Mouse (Mus musculus): ENCODE data around the gene Rps21. TPM values are rescaled to one million over a fixed set of nuclear protein-coding genes. Genes with fewer than 3 reads are reported as not detected.

Gene Rps21
- polyA plus RNA-seq, 1 experiment from 2014 or later: 537 TPM

DNA sequence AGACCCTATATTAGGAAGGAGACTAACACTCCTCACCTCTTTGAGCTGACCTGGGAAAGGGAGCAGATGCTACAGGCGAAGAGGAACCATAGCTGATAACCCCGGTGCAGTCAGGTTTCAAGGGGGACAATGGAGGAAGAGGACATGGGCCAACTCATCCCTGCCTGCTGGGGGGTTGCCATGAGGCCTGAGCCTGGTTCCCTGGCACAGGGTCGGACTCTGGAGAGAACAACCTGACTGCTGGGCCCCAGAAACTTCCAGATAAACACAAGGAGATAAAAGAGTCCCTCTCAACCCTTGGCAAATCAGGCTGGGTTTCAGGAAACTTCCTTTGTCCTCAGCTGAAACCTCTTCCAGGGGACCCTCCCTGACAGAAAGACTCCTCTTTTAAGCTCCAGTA, 38.9 kb upstream of the Rps21 start:
- Histone ChIP-seq H3K4me1 (ENCODE audit: control insufficient read depth, insufficient read depth, low read length) (peaks cover 73% of the 10 kb centered on the region), H3K27ac (ENCODE audit: low read length) (peak overlapping the region; percentile 66; the same call in 1 of the 2 replicates), H3K27me3 (ENCODE audit: control insufficient read depth, insufficient read depth, low read length) (no peaks in the 10 kb centered on the region), H3K9me3 (replicated peaks; ENCODE audit: control insufficient read depth, low read length) (no peaks in the 10 kb centered on the region), H3K4me3 (replicated peaks; ENCODE audit: low read length) (no peak overlapping the region), H3K4me2 (ENCODE audit: low read depth, low read length) (no peak overlapping the region), H3K9ac (ENCODE audit: low read length) (peak overlapping the region; percentile 40; the same call in 1 of the 2 replicates), H3K36me3 (ENCODE audit: control insufficient read depth, insufficient read depth, low read length) (no peaks in the 10 kb centered on the region)
- 63% methylated on average over 3 of the region's 3 CpGs for WGBS
- no peak for ATAC-seq (ENCODE audit: insufficient read depth, low FRiP score)

DNA sequence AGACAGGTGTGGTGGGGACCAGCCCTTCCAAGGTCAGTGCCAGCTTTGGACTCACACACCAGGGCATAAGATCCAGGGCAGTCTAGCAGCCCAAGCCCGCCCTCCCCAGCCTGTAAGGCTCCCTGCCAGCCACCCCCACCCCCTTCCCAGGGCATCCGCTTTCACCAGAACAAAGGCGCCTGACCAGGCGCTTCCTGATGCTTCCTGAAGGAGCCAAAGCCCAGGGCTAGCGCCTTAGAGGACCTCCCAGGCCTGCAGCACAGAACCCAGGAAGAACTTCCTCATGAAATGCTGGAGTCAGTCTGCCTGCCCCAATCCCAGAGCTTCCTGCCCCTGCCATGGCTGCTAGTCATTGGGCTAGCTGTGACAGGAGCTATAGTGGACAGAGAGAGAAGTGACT, 38.5 kb upstream of the Rps21 start:
- Histone ChIP-seq H3K36me3 (ENCODE audit: control insufficient read depth, insufficient read depth, low read length) (no peaks in the 10 kb centered on the region), H3K9ac (ENCODE audit: low read length) (peak overlapping the region; percentile 40), H3K27ac (ENCODE audit: low read length) (peak overlapping the region; percentile 66), H3K4me2 (ENCODE audit: low read depth, low read length) (no peak overlapping the region), H3K4me1 (ENCODE audit: control insufficient read depth, insufficient read depth, low read length) (peaks cover 73% of the 10 kb centered on the region), H3K9me3 (replicated peaks; ENCODE audit: control insufficient read depth, low read length) (no peaks in the 10 kb centered on the region), H3K27me3 (ENCODE audit: control insufficient read depth, insufficient read depth, low read length) (no peaks in the 10 kb centered on the region), H3K4me3 (replicated peaks; ENCODE audit: low read length) (no peak overlapping the region)
- no peak for ATAC-seq (ENCODE audit: insufficient read depth, low FRiP score)
- whole genome bisulfite sequencing: 41% methylated on average over 5 of the region's 5 CpGs

DNA sequence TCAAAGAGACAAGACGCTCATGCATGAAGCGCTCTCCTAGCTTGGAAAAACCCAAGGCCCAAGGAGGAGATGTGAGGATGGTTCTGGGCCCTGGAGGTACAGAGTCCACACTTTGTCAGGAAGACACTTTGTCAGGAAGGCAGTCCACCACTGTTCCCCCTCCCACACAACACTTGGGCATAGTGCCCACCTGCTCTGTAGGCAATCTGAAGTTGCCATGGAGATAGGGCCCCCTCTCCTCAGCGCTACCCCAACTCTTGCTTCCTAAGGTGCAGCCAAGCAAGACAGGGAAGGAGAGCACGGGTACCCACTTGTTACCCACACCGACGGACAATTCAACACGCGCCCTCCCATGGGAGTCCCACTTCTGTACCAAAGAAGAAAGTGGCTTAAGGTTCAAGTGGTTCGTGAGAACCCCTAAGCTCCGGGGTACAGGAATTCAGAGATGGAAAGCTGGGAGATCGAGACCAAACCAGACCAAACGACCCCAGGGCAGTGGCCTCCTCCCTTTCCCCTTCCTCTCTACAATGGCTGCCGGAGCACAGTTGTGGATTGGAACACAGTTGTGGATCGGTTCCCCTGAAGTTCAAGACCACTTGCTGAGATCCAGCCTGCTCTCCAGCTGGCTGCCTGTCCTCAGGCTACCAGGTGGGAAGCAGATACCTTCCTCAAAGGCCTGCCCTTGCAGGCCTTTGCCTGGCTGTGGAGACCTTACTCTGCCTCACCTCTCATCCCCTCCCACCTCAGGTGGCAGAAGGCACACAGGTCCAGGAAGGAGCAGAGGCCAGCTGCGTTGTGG, 37.8 kb upstream of the Rps21 start:
- H3K4me1 ChIP-seq (ENCODE audit: control insufficient read depth, insufficient read depth, low read length): peaks cover 73% of the 10 kb centered on the region
- no peaks in the 10 kb centered on the region for H3K27me3 ChIP-seq (ENCODE audit: control insufficient read depth, insufficient read depth, low read length)
- H3K4me3 ChIP-seq (replicated peaks; ENCODE audit: low read length): no peak overlapping the region
- H3K27ac ChIP-seq (ENCODE audit: low read length): peak overlapping the region; percentile 66
- H3K9me3 ChIP-seq (replicated peaks; ENCODE audit: control insufficient read depth, low read length): no peaks in the 10 kb centered on the region
- no peaks in the 10 kb centered on the region for H3K36me3 ChIP-seq (ENCODE audit: control insufficient read depth, insufficient read depth, low read length)
- no peak for ATAC-seq (ENCODE audit: insufficient read depth, low FRiP score)
- no peak overlapping the region for H3K4me2 ChIP-seq (ENCODE audit: low read depth, low read length)
- peak overlapping the region; percentile 40; the same call in 1 of the 2 replicates for H3K9ac ChIP-seq (ENCODE audit: low read length)
- 79% methylated on average over 15 of the region's 15 CpGs for WGBS

DNA sequence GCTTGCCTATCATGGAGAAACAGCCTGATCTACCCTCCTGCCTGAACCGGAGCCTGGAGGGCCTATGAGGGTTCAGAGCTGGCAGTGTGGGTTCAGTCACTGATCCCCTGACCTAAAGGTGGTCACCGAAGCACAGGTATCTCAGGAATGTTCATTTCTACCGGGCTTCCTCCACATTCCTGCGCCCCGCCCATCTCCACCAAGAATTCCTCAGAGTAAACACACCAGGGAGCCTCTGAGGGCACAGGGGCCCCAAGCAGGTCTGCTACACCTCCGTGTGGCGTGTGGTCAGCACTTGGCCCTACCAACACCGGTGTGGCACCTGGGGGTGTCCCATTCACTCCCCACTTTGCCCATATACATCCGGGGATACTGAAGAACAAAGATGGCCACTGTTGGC, 37.0 kb upstream of the Rps21 start:
- H3K4me2 ChIP-seq (ENCODE audit: low read depth, low read length): 0 out of 2 replicates have a peak overlapping the region, but pooled peaks have one; percentile 8
- 0 out of 2 replicates have a peak overlapping the region, but pooled peaks have one; percentile 19 for H3K9ac ChIP-seq (ENCODE audit: low read length)
- H3K9me3 ChIP-seq (replicated peaks; ENCODE audit: control insufficient read depth, low read length): no peaks in the 10 kb centered on the region
- H3K36me3 ChIP-seq (ENCODE audit: control insufficient read depth, insufficient read depth, low read length): no peaks in the 10 kb centered on the region
- 41% methylated on average over 9 of the region's 9 CpGs for WGBS
- no peak overlapping the region for H3K4me3 ChIP-seq (replicated peaks; ENCODE audit: low read length)
- H3K4me1 ChIP-seq (ENCODE audit: control insufficient read depth, insufficient read depth, low read length): peaks cover 65% of the 10 kb centered on the region
- no peaks in the 10 kb centered on the region for H3K27me3 ChIP-seq (ENCODE audit: control insufficient read depth, insufficient read depth, low read length)
- peak overlapping the region; percentile 0; the same call in 1 of the 2 replicates for H3K27ac ChIP-seq (ENCODE audit: low read length)
- ATAC-seq (ENCODE audit: insufficient read depth, low FRiP score): no peak

DNA sequence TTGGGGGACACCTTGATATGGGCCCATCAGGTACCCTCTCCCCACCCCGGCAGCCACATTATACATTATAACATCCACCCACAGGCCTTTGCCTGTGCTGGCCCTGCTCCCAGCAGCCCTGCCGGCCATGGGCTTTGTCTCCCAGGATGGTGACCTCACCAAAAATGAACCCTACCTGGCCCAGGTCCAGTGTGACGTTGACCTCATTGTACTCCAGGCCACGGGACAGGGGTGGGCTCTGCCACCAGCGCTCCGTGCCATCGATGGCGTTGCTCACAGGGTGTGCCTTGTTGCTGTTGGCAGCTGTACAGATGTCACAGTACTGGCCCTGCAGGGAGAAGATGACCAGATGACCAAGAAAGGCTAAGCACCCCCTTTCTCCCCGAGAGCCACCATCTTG, 36.1 kb upstream of the Rps21 start:
- Histone ChIP-seq H3K9me3 (replicated peaks; ENCODE audit: control insufficient read depth, low read length) (no peaks in the 10 kb centered on the region), H3K36me3 (ENCODE audit: control insufficient read depth, insufficient read depth, low read length) (no peaks in the 10 kb centered on the region), H3K27ac (ENCODE audit: low read length) (no peak overlapping the region), H3K4me2 (ENCODE audit: low read depth, low read length) (no peak overlapping the region), H3K9ac (ENCODE audit: low read length) (0 out of 2 replicates have a peak overlapping the region, but pooled peaks have one; percentile 12), H3K27me3 (ENCODE audit: control insufficient read depth, insufficient read depth, low read length) (0 out of 2 replicates have a peak, but pooled peaks cover 2% of the 10 kb centered on the region), H3K4me3 (replicated peaks; ENCODE audit: low read length) (no peak overlapping the region), H3K4me1 (ENCODE audit: control insufficient read depth, insufficient read depth, low read length) (peaks cover 59% of the 10 kb centered on the region)
- 86% methylated on average over 9 of the region's 9 CpGs for WGBS
- ATAC-seq (ENCODE audit: insufficient read depth, low FRiP score): no peak

DNA sequence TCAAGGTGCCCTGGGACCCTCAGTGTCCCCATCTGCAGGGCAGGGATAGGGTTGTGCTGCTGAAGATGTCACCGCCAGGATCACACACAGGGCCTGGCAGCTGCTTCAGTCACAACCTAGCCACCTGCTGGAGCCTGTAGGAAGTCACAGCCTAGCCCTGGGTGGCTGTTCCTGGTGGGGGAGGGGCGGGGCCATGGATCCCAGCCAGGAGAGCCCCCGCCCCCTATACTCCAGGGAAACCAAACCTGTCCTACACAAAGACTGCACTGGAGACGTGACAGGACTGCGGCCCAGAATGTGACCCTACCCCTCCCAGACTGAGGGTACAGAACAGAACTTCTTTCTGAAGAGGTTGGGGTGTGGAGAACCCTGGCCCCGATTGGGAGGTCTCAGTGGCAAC, 34.9 kb upstream of the Rps21 start:
- H3K4me1 ChIP-seq (ENCODE audit: control insufficient read depth, insufficient read depth, low read length): peaks cover 56% of the 10 kb centered on the region
- H3K4me2 ChIP-seq (ENCODE audit: low read depth, low read length): peak overlapping the region; percentile 91; the same call in 1 of the 2 replicates

DNA sequence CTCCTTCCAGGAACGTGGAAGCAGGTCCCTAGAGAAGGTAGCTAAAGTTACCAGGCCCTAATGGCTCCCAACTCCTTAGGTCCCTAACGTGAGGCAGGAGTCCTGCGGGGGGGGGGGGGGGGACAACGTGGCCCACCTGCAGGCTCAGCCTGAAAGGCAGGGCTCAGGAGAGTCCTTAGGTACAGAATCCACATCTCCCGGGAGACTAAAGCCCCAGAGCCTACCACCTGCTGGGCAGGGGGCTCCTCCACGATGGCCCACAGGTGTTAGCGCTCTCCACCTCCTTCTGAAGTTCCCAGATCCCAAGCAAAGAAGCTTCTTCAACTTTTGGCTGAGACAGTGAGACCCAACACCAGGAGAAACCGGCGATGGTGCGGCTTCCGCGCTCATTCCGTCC, 32.5 kb upstream of the Rps21 start:
- H3K27ac ChIP-seq (ENCODE audit: low read length): peak overlapping the region; percentile 84
- no peaks in the 10 kb centered on the region for H3K36me3 ChIP-seq (ENCODE audit: control insufficient read depth, insufficient read depth, low read length)
- H3K27me3 ChIP-seq (ENCODE audit: control insufficient read depth, insufficient read depth, low read length): 0 out of 2 replicates have a peak, but pooled peaks cover 2% of the 10 kb centered on the region
- peaks cover 53% of the 10 kb centered on the region for H3K4me1 ChIP-seq (ENCODE audit: control insufficient read depth, insufficient read depth, low read length)
- WGBS: 4% methylated on average over 13 of the region's 13 CpGs
- H3K9ac ChIP-seq (ENCODE audit: low read length): peak overlapping the region; percentile 83
- no peak for ATAC-seq (ENCODE audit: insufficient read depth, low FRiP score)
- H3K4me2 ChIP-seq (ENCODE audit: low read depth, low read length): peak overlapping the region; percentile 91
- H3K9me3 ChIP-seq (replicated peaks; ENCODE audit: control insufficient read depth, low read length): no peaks in the 10 kb centered on the region
- H3K4me3 ChIP-seq (replicated peaks; ENCODE audit: low read length): peak overlapping the region; percentile 76

More for the DNA sequence above, 34.9 kb upstream of the Rps21 start:
- peak overlapping the region; percentile 83; the same call in 1 of the 2 replicates for H3K9ac ChIP-seq (ENCODE audit: low read length)
- H3K9me3 ChIP-seq (replicated peaks; ENCODE audit: control insufficient read depth, low read length): no peaks in the 10 kb centered on the region
- 0 out of 2 replicates have a peak, but pooled peaks cover 2% of the 10 kb centered on the region for H3K27me3 ChIP-seq (ENCODE audit: control insufficient read depth, insufficient read depth, low read length)
- 17% methylated on average over 6 of the region's 6 CpGs for WGBS
- peak overlapping the region; percentile 76; the same call in 1 of the 2 replicates for H3K4me3 ChIP-seq (replicated peaks; ENCODE audit: low read length)
- peak; percentile 75 for ATAC-seq (ENCODE audit: insufficient read depth, low FRiP score)
- H3K27ac ChIP-seq (ENCODE audit: low read length): peak overlapping the region; percentile 81
- no peaks in the 10 kb centered on the region for H3K36me3 ChIP-seq (ENCODE audit: control insufficient read depth, insufficient read depth, low read length)

DNA sequence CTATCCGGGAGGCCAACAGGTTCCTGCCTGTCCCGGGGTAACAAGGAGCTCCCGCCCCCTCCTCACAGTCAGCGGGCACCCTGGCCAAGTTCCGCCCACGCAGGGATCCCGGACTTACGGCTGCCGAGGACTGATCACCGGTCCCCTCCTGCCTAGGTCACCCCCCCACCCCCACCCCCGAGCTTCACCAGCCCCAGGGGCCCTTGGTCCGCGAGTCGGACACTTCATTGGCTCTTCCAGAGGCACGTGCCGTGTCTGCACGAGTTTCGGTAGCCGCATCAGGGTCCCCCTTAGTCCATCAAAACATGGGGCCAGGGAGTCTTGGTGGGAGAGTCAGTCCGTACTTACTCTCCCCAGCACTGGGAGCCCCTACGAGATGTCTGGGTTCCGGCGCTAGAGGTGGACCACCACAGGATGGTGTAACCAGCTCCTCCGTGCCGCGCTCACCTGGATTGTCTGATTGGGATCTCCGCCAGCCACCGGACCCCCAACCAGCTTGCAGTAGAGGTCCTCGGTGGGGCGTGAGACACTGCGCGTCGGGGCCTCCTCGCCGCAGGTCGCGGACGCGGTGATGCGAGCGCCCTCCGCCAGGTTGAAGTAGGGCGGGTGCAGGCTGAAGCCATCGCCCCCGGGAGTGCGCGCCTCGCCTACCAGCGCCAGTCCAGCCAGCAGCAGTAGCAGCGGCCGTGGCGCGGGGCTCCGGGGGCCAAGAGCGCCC, 32.0 kb upstream of the Rps21 start:
- Histone ChIP-seq H3K36me3 (ENCODE audit: control insufficient read depth, insufficient read depth, low read length) (no peaks in the 10 kb centered on the region), H3K9ac (ENCODE audit: low read length) (peak overlapping the region; percentile 83), H3K4me2 (ENCODE audit: low read depth, low read length) (peak overlapping the region; percentile 91), H3K27me3 (ENCODE audit: control insufficient read depth, insufficient read depth, low read length) (0 out of 2 replicates have a peak, but pooled peaks cover 2% of the 10 kb centered on the region), H3K9me3 (replicated peaks; ENCODE audit: control insufficient read depth, low read length) (no peaks in the 10 kb centered on the region), H3K27ac (ENCODE audit: low read length) (peak overlapping the region; percentile 84), H3K4me1 (ENCODE audit: control insufficient read depth, insufficient read depth, low read length) (peaks cover 50% of the 10 kb centered on the region), H3K4me3 (replicated peaks; ENCODE audit: low read length) (peak overlapping the region; percentile 76)
- no peak for ATAC-seq (ENCODE audit: insufficient read depth, low FRiP score)
- under 1% methylated on average over 54 of the region's 55 CpGs for WGBS

All from stomach, embryonic 16.5 days (tissue).